Mouse (Mus musculus) neutrophil, adult 5-6 weeks (primary cell): ENCODE data around the gene Madcam1. TPM values are rescaled to one million over a fixed set of nuclear protein-coding genes. Genes with fewer than 3 reads are reported as not detected.

ENCODE experiments used
- ATAC-seq: fragments of 151-379, 151-347 bp; 2 replicates; pipeline ENCODE4 v1.8.0; 2017; ENCODE audit warnings: mild to moderate bottlenecking, moderate TSS enrichment; ENCODE audit not compliant: insufficient number of reproducible peaks, poor library complexity, low FRiP score, severe bottlenecking; ENCODE audit errors: extremely low read depth
- total RNA-seq: library from RNA; stranded (forward); fragments of 200-1000 nt; gene quantifications from 2 replicates; pipeline ENCODE4 v1.2.3, GENCODE M21; 2017

The Madcam1 gene
- total RNA-seq, 1 experiment from 2014 or later: not detected

- peak; percentile 93 for ATAC-seq
Observed at GRCm38 (mm10) chr10:79704065-79704969, 40.0 kb downstream of the Madcam1 start, which contains the start of gene Bsg. Bsg (plus strand) TSS chr10:79704491.

GRCm38 (mm10) chr10:79704970-79705360 is 40.6 kb downstream of the Madcam1 start:
- no peak for ATAC-seq

- no peak for ATAC-seq
Observed at GRCm38 (mm10) chr10:79705951-79706350, 41.6 kb downstream of the Madcam1 start.

GRCm38 (mm10) chr10:79706406-79707094 is 42.2 kb downstream of the Madcam1 start:
- no peak for ATAC-seq

GRCm38 (mm10) chr10:79707162-79707561 is 42.8 kb downstream of the Madcam1 start:
- ATAC-seq: no peak

- ATAC-seq: no peak
Observed at GRCm38 (mm10) chr10:79707759-79708158, 43.4 kb downstream of the Madcam1 start.

- no peak for ATAC-seq
Observed at GRCm38 (mm10) chr10:79708668-79709067, 44.3 kb downstream of the Madcam1 start.

- ATAC-seq: no peak
Observed at GRCm38 (mm10) chr10:79709307-79709706, 44.9 kb downstream of the Madcam1 start.

- ATAC-seq: no peak
Observed at GRCm38 (mm10) chr10:79712029-79712428, 47.7 kb downstream of the Madcam1 start.

GRCm38 (mm10) chr10:79712499-79713126 is 48.3 kb downstream of the Madcam1 start:
- no peak; the same call in 1 of the 2 replicates for ATAC-seq

GRCm38 (mm10) chr10:79713163-79713562 is 48.8 kb downstream of the Madcam1 start:
- ATAC-seq: no peak

- ATAC-seq: no peak
Observed at GRCm38 (mm10) chr10:79714996-79715395, 50.6 kb downstream of the Madcam1 start.

GRCm38 (mm10) chr10:79716254-79716987 is 52.1 kb downstream of the Madcam1 start, which contains the start of gene Hcn2:
Hcn2 (plus strand) TSS chr10:79716634.
- ATAC-seq: no peak

- ATAC-seq: no peak
Observed at GRCm38 (mm10) chr10:79716988-79717355, 52.6 kb downstream of the Madcam1 start.

GRCm38 (mm10) chr10:79717640-79718357 is 53.4 kb downstream of the Madcam1 start:
- ATAC-seq: no peak
